Mouse (Mus musculus): ENCODE measurements around the gene Alkbh1. TPM values are rescaled to one million over a fixed set of nuclear protein-coding genes. Genes with fewer than 3 reads are reported as not detected.
A peak's percentile ranks its signal among the peaks of the same experiment; 100 is the strongest.
"Not testable (repeated sequence)": the region's sequence is repeated elsewhere in the genome, so short reads cannot be mapped to it uniquely, and the experiment has no call there.

Alkbh1 gene
- 10 to 100 TPM; 18.8 to 22.9 (median 19.0) TPM for total RNA-seq (2022)

GRCm38 (mm10) chr12:87443700-87444122, at the start of gene Alkbh1, which contains the start of gene Slirp:
TSS of gene Alkbh1 (minus strand) at chr12:87444017.
TSS of gene Slirp (plus strand) at chr12:87443896.
- peak; percentile 77 to 85 for DNase-seq (ENCODE audit: low spot score in 2 of 2)

DNA sequence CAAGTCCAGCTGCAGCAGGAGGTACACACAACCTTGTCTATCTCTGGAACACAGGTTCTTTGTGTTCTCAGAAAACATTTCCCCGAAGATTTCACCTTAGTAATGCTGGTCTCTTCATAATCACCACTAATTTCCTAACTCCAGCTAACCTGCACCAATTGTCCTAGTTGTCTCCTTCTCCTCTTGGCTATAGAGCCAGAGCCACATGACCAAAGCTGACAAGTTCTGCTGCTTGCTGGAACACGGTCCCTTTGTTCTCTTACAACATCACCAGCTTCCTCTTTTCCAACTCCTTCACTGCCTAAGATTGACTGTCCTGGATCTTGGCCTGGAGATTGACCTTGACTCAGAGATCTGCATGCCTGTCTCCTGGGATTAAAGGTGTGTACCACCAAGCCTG, 44.9 kb upstream of the Alkbh1 start:
- not testable (repeated sequence) for DNase-seq (ENCODE audit: low spot score in 2 of 2)

DNA sequence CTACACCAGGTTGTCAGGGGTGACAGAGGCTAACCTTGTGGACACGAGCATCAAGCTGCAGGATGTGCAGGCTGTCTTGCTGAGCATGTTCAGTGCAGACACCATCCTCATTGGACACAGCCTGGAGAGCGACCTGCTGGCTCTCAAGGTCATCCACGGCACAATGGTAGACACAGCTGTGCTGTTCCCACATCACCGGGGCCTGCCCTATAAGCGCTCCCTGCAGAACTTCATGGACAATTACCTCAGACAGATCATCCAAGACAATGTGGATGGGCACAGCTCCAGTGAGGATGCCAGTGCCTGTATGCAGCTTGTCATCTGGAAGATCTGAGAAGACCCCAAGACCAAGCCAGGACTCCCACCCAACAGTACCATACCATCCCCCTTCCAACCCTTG, 38.7 kb upstream of the Alkbh1 start:
- DNase-seq (ENCODE audit: low spot score in 2 of 2), result not testable (repeated sequence)

DNA sequence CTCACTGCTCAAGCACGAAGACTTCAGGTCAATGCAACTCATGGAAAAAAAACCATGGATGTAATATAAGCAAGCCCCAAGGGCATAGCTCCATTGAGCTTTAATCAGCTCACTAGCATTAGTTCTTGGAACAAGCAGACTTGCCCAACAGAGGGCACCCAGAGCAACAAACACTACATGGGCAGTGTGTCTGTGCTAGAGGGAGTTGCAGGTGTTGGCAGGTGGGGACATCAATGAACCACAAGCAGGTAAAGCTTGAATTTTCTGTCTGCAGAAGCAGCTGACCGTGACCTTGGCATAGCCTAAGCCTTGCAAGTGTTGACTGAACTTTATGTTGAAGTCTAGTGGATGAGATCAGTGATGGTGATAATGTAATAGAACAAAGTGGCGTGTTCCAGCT, 30.9 kb upstream of the Alkbh1 start:
- DNase-seq (ENCODE audit: low spot score in 2 of 2), result no peak

DNA sequence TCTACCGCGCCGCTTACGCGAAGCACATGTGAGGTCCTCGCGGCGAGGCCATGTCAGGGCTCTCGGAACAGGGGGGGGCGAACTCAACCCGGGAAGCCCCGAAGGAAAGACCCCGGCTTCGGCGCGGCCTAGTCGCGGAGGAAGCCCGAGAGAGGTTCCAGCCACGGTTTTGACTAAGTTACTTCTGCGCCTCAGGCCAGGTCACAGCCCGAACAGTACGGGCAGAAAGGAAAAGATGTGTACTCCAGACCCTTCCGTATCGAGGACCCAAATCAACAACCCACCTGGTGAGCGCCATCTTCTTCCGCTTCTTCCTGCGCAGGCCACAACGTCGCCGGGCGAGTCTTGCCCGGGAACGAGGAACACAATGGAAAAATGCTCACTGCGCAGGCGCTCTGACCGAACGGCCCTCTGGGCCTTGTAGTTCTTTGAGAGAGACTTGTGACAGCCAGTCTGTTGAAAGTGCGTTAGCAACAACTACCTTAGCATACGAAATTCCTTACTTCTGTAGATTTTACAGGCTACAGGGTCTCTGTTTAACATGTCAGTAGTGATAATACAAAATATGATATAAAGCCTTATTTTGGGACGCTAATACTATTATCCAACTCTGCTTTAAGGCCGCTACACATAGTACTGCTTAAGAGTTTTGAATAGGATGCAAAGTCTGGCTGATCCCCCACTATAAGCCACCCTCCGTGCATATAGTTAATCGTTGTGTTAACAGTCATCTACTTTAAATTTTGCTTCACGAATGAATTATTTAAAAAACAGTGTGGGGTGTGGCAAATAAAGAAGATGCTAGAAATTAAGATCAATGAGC, 28.4 kb upstream of the Alkbh1 start, which contains the start of gene Snw1:
Snw1 (minus strand) TSS at position 311 of the 823 bp plus-strand sequence.
- peak; percentile 89 to 94 for DNase-seq (ENCODE audit: low spot score in 2 of 2)

GRCm38 (mm10) chr12:87471421-87471963, 27.7 kb upstream of the Alkbh1 start:
- DNase-seq (ENCODE audit: low spot score in 2 of 2), result peak in 1 of 2 experiments; percentile 36

DNA sequence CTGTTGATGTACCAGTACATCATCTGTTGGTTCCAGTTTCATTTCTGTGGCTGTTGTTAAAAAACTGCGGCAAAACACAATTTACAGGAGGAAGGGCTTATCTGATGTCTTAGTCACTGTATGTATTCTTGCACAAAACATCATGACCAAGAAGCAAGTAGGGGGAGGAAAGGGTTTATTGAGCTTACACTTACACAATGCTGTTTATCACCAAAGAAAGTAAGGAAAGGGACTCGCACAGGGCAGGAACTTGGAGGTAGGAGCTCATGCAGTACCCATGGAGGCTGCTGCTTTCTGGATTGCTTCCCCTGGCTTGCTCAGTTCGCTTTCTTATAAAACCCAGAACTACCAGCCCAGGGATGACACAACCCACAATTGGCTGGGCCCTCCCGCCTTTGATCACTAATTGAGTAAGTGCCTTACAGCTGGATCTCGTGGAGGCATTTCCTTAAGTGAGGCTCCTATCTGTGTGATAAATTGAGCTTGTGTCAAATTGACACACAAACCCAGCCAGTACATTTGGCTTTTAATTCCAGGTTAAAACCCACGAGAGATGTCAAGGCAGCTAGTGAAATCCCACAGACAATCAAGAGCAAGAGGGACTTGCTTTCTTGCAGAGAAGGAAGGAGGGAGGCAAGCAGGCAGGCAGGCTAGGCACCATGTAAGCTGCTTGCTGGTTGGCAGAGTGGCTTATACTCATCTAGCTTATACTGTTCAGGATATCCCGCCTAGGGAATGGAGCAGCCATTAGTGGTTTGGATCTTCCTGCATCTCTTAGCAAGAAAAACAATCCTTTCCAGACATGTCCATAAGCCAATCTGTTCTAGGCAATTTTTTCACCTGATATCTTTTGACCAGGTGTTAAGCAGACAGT, 26.7 kb upstream of the Alkbh1 start:
- no peak for DNase-seq (ENCODE audit: low spot score in 2 of 2)

DNA sequence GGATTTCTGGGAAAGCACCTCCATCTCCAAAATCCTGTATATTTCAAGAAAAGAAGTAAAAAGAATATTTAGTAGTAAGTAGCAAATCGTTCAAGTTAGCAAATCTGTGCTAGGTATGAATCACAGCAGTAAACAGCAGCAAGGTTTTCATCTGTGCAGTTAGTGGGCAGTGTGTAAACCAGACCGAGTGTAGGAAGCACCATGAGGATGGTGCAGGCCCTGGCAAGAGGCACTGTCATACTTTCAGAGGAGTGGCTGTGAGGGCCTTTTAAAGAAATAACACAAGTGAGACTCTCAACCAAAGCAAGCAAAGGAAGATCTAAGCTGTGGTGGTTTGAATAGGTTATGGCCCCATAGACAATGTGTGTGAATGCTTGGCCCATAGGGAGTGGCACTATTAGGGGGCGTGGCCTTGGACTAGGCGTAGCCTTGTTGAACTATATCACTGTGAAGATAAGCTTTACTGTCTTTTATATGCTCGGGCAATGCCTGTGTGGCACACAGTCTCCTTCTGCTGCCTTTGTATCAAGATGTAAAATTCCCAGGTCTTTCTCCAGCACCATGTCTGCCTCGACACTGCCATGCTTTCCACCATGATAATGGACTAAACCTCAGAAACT, 21.0 kb upstream of the Alkbh1 start:
- DNase-seq (ENCODE audit: low spot score in 2 of 2), result no peak

DNA sequence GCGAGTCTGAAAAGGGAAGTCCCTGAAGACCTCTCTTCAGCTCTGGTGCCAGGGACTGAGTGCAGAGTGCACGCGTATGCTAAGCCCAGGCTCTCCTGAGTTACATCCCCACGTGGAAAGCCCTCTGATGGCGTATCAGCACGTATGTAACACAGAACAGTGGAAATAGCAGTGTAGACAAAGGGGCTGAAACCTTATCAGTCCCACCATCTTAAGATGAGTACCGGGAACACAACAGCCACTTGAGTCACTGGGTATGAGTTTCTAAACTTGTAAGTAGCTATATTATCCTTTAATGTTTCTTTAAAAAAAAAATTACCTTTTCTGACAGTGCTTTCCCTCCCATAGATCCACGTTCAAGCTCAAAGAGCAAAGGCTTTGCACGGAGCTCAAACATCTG, 5.6 kb upstream of the Alkbh1 start:
- no peak for DNase-seq (ENCODE audit: low spot score in 2 of 2)

DNA sequence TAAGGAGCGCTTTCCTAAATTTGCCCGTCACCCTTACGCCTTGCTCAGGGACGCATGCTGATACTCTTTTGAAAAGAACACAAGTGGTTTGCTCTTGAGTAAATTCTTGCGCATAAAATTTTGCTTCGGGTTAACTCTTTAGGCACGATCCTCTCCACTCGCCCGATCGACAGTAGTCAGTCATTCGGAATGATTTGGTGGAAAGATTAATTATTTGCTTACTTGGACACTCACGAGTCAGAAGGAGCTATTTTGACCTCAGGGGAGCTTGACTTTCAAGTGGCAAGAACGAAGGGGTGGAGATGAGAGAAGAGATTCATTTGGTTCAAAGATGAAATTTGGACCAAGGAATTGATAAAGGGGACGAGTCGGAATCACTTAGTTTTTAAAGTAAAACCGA, 394 bp upstream of the Alkbh1 start:
- DNase-seq (ENCODE audit: low spot score in 2 of 2), result no peak

DNA sequence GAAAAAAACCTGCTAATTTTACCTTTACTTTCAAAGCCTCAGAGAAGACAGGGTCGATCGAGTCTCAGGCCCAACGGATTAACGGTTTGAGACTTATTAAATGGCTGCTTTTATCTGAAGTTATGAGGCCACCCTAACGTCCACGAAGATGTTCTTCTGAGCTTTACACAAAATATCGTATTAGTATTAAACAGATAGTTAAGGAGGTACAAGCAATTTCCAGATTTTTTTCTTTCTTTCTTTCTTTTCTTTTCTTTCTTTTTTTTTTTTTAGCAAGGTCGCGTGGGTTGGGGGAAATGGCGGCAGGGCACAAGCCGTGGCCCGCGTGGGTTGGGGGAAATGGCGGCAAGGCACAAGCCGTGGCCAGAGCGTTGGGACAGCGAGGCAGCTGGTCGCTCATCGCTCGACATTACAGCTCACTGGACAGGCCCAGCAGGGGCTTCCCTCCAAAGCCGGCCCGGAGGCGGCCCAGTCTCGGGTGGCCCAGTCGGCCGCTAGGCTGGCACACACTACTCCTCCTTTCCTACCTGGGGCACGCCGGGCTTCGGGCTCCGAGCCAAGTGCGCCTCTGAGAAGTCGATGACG, 610 bp downstream of the Alkbh1 start:
- DNase-seq (ENCODE audit: low spot score in 2 of 2), result no peak

DNA sequence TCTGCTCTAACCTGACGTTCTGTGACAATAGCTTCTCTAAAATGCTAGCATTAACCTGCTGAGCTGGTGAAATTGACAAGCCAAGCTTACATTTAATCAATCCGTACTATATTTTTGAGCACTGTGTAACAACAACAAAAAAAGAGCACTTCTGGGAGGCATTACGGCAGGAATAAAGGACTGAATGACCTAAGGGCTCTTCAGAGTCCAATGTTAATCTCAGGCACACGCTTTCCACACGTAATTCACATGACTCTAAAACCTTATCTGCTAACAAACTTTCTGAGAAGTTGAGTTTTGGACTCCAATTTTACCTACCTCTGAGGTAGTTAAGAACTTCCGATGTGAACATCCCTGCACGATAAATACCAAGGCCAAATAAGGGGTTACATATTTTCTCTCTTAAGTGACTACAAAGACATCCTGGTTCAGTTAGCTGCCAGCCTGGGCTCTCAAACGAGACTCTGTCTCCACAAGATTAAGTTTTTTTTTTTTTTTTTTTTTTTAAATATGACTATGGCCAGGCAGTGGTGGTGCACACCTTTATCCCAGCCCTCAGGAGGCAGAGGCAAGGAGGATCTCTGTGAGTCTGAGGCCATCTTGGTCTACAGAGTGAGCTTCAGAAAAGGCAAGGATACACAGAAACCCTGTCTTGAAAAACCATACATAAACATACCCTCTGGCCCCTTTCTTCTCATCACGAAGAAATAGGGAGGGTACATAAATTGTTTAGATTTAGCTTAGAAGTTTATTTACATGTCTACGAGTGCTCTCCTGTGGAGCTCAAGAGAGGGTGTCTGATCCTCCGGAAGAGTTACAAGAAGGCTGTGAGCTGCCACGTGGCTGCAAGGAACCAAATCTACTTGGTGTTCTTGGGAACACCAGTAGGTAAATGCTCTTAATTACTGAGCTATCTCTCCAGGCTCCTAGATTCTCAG, 1.4 kb downstream of the Alkbh1 start:
- DNase-seq (ENCODE audit: low spot score in 2 of 2), result no peak

DNA sequence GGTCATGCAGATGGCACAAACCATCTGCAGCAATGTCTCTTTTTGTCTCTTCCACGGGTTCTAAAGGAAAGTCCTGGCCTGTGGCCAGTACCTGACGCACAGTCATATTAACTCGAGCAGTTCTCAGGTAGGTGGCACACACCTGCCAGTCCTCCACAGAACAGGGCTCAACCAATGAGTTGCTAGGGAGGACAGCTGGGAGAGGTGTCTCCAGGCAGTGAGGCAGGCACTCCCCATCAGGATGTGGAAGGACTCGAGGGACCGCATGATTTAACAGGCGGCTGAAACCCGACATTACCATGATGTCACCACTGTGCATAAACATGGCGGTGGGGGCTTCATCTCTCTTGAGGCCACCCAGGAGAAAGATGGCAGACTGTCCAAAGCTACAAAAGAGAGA, 14.9 kb downstream of the Alkbh1 start:
- peak in 1 of 2 experiments; percentile 20 for DNase-seq (ENCODE audit: low spot score in 2 of 2)

DNA sequence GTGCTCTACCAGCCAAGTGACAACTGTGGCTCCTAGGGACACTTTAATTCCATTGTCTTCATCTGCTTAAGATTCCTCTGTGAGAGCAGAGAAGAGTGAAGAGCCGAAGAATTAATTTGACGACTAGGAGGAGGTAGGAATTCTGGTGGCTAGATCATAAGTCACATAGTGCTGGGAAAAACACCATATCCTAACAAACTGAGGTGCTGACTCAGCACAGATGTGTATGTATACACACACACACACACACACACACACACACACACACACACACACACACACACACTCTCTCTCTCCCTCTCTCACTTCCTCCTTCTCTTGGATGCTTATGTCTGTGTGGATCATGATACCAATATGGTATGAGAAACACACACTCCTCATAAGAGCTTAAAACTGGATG, 15.5 kb downstream of the Alkbh1 start:
- no peak for DNase-seq (ENCODE audit: low spot score in 2 of 2)

DNA sequence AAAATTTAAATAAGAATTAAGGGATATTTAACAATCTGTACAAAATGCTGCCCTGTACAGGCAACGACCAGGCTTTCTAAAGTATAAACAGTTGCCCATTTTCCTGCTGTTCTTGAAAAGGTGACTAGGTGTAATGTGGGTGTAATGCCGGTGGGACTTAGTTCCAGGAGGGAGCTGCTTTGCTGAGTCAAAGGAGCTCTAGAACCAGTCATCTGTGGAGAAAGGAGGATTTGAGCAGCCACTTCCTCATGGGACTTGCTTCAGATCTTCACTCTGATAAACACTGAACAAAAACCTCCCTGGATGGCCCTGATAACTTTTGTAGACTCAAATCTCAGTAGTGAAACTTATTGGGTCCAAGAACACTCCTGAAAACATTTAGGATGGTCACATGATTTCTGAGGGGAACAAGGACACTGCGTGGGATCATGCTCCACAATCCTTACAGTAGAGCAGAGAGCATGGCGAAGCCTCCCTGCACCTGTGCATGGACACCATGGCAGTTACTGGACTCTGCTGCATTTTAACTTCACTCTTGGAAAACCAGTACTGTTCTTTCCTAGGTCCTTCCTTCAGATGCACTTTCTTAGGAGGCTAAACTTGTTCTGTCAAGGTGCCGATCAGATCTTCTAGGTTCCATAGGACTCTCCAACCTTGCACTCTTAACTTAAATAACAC, 17.3 kb downstream of the Alkbh1 start:
- DNase-seq (ENCODE audit: low spot score in 2 of 2), result no peak

DNA sequence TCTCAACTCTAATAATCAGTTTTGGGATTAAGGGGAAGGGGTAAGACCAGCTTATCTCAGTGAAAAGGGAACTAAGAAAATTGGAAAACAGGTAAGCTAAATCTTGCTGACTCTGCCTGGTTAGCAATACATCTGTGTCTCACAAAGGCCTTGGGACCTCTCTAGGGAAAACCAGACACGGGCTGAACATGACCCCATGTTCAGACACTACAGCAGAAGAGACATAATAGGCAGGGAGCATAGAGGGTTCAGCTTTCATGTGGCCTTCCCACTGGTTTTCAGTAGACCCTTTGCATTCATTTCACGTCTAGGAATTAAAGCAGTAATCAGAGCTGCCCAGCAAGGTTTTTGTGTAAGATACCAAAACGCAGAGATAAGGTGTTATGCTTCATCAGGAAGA, 19.3 kb downstream of the Alkbh1 start:
- no peak for DNase-seq (ENCODE audit: low spot score in 2 of 2)

- DNase-seq (ENCODE audit: low spot score in 2 of 2), result no peak
Observed at GRCm38 (mm10) chr12:87423700-87424099, 20.1 kb downstream of the Alkbh1 start.

GRCm38 (mm10) chr12:87421708-87422507, 21.9 kb downstream of the Alkbh1 start:
- DNase-seq (ENCODE audit: low spot score in 2 of 2), result no peak
